Mouse (Mus musculus) heart, adult 2 months (tissue): Measurements from ENCODE around the gene Wdr89.

ENCODE experiments used
- CTCF ChIP-seq: fragments of 200-600 bp; IDR thresholded peaks from 2 replicates; pipeline ENCODE4 v1.8.1; 2022; ENCODE audit warnings: antibody characterized with exemption, mild to moderate bottlenecking, moderate library complexity
- EP300 ChIP-seq: fragments of 200-500 bp; IDR thresholded peaks from 2 replicates; pipeline ENCODE4 v1.6.1; 2011; ENCODE audit warnings: low read depth, low read length, control low read depth; ENCODE audit not compliant: insufficient read depth
- POLR2A ChIP-seq: fragments of 200-500 bp; IDR thresholded peaks from 2 replicates; pipeline ENCODE4 v1.6.1; 2011; ENCODE audit warnings: mild to moderate bottlenecking, low read depth, low read length, control low read depth; ENCODE audit not compliant: insufficient read depth

- TF ChIP-seq POLR2A (no peak), CTCF (no peak), EP300 (no peak)
Observed at GRCm38 (mm10) chr12:75599490-75599889, 69.8 kb downstream of the Wdr89 start.
